Mouse (Mus musculus) limb, embryonic 14.5 days (tissue): ENCODE data around the gene Siglece. TPM values are rescaled to one million over a fixed set of nuclear protein-coding genes. Genes with fewer than 3 reads are reported as not detected.

ENCODE experiments used
- ATAC-seq: fragments of 200-750 bp; cut with Nextera tagmentation; 2 replicates; pipeline ENCODE4 v1.8.0; 2017; ENCODE audit warnings: low read depth, moderate number of reproducible peaks, moderate TSS enrichment; ENCODE audit not compliant: low FRiP score
- DNase-seq: peaks from one replicate; pipeline ENCODE4 v3.0.0-alpha.2; 2015; ENCODE audit warnings: low spot score
- H3K27ac ChIP-seq: fragments of 300-500 bp; sonication (generic); replicated peaks from 2 replicates; pipeline ENCODE4 v1.5.1; 2014; ENCODE audit warnings: low read depth, mild to moderate bottlenecking, low read length, moderate library complexity, mixed read lengths
- H3K27me3 ChIP-seq: fragments of 300-500 bp; sonication (generic); 2 replicates; pipeline ENCODE4 v1.6.1; 2014; ENCODE audit warnings: low read length, mixed read lengths; ENCODE audit not compliant: control insufficient read depth, insufficient read depth
- H3K36me3 ChIP-seq: fragments of 300-500 bp; sonication (generic); 2 replicates; pipeline ENCODE4 v1.6.1; 2014; ENCODE audit warnings: mild to moderate bottlenecking, low read length, moderate library complexity, mixed read lengths; ENCODE audit not compliant: control insufficient read depth, insufficient read depth
- H3K4me1 ChIP-seq: fragments of 300-500 bp; sonication (generic); 2 replicates; pipeline ENCODE4 v1.6.1; 2014; ENCODE audit warnings: antibody characterized with exemption, low read length, mixed read lengths; ENCODE audit not compliant: control insufficient read depth, insufficient read depth
- H3K4me2 ChIP-seq: fragments of 300-500 bp; sonication (generic); replicated peaks from 2 replicates; pipeline ENCODE4 v1.6.1; 2014; ENCODE audit warnings: low read depth, mild to moderate bottlenecking, low read length, moderate library complexity; ENCODE audit not compliant: severe bottlenecking
- H3K4me3 ChIP-seq: fragments of 300-500 bp; sonication (generic); replicated peaks from 2 replicates; pipeline ENCODE4 v1.5.1; 2014; ENCODE audit warnings: low read length
- H3K9ac ChIP-seq: fragments of 300-500 bp; sonication (generic); 2 replicates; pipeline ENCODE4 v1.6.1; 2014; ENCODE audit warnings: mild to moderate bottlenecking, low read depth, low read length, moderate library complexity; ENCODE audit not compliant: severe bottlenecking
- H3K9me3 ChIP-seq: fragments of 300-500 bp; sonication (generic); 2 replicates; pipeline ENCODE4 v1.6.1; 2016; ENCODE audit warnings: low read length; ENCODE audit not compliant: control insufficient read depth
- POLR2A ChIP-seq: fragments of 200-500 bp; IDR thresholded peaks from 2 replicates; pipeline ENCODE4 v1.8.0; 2012; ENCODE audit warnings: inconsistent platforms, mild to moderate bottlenecking, moderate library complexity, borderline replicate concordance; ENCODE audit not compliant: insufficient read depth, insufficient read length; ENCODE audit errors: extremely low read depth
- WGBS: fragments of 180-500 bp; shearing (Covaris S2); extraction: QIAGEN DNeasy Blood & Tissue Kit; methylation state at CpG from one replicate; pipeline ENCODE4 v1.1.7; 2014; 5-methylcytosine and 5-hydroxymethylcytosine counted together
- polyA plus RNA-seq, 2 experiments: library from polyadenylated mRNA; depleted of rRNA in 1 of 2; stranded (reverse) in 1 of 2; unstranded in 1 of 2; fragments of >200 nt; fragmentation: Nextera tagmentation in 1 of 2; extraction: Ambion mirVana in 1 of 2; gene quantifications; 2 replicates each; pipeline versions ENCODE4 v1.2.1 to v1.2.3; 2012 to 2014

Siglece gene
- polyA plus RNA-seq, 2 experiments, result 0.55 to 0.65 TPM

DNA sequence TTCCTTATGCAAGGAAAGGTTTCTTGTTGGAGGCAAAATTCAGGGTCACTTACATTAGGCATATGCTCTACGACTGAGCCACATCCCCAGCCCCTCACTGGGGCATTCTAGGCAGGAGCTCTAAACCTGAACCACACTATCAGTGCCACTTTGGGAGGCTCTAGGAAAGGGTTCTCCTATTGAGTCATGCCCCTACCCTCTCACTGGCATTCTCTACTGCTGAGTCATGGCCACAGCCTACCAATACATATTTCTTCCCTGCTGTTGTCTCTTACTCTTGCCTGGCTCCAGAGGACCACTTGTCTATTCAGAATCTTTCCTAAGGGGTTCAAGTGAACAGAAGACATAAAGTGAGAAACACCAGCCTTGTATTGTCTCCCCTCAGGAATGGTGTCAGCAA lies 2.8 kb upstream of the Siglece start:
- H3K4me1 ChIP-seq, result no peaks in the 10 kb centered on the region
- TF ChIP-seq POLR2A, result no peak
- ATAC-seq, result no peak
- no peak overlapping the region for H3K9ac ChIP-seq
- no peaks in the 10 kb centered on the region for H3K36me3 ChIP-seq
- H3K27ac ChIP-seq, result no peak overlapping the region
- WGBS, result 100% methylated on average over 1 of the region's 1 CpGs
- H3K4me3 ChIP-seq, result no peak overlapping the region
- no peak for DNase-seq
- H3K9me3 ChIP-seq, result no peaks in the 10 kb centered on the region
- no peak overlapping the region for H3K4me2 ChIP-seq
- H3K27me3 ChIP-seq, result no peaks in the 10 kb centered on the region

DNA sequence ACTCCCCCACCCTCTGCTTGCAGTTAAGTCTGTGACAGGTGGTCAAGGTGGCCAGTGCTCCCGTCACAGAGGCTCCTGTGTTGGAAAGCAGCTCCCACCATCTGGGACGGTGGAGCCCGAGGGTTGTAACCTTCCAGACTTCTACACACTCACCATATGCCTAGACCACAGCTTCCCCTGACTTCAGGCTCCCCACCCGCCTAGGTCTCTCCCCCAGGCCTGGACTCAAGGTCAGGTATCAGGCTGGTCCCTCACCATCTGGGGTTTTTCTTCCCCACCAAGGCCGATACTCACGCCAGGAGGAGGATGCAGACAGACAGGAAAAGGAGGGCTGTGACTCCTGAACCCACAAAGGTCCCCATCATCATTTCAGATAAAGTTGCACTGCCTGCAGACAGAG lies 3.7 kb downstream of the Siglece start:
- H3K27ac ChIP-seq, result no peak overlapping the region
- H3K9me3 ChIP-seq, result no peaks in the 10 kb centered on the region
- WGBS, result 72% methylated on average over 6 of the region's 6 CpGs
- DNase-seq (no peak), ATAC-seq (no peak)
- no peak overlapping the region for H3K9ac ChIP-seq
- no peak for TF ChIP-seq POLR2A
- H3K36me3 ChIP-seq, result no peaks in the 10 kb centered on the region
- no peak overlapping the region for H3K4me3 ChIP-seq
- H3K27me3 ChIP-seq, result no peaks in the 10 kb centered on the region
- no peak overlapping the region for H3K4me2 ChIP-seq
- H3K4me1 ChIP-seq, result no peaks in the 10 kb centered on the region

DNA sequence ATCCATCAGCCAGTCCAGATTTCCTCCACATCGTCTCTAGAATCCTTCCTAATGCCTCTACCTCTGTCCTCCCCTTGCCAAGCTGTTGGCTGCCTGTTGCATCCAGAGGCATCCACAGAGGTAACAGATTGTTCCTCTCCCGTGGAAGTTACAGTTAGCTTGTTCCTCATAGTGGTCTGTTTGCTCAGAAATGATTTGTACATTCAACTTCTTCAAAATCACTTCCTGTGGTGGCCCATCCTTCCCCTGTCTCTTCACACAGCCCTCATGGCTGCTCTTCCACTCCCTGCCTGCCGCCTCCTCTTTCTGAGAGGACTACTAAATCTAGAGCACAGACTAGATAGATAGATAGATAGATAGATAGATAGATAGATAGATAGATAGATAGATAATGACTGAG lies 5.4 kb downstream of the Siglece start:
- Histone ChIP-seq H3K27ac (no peak overlapping the region), H3K9ac (no peak overlapping the region), H3K4me3 (no peak overlapping the region), H3K36me3 (no peaks in the 10 kb centered on the region), H3K4me2 (no peak overlapping the region), H3K9me3 (no peaks in the 10 kb centered on the region), H3K4me1 (no peaks in the 10 kb centered on the region), H3K27me3 (no peaks in the 10 kb centered on the region)
- DNase-seq, result no peak
- 77% methylated on average over 3 of the region's 3 CpGs for WGBS
- no peak for TF ChIP-seq POLR2A
- ATAC-seq, result no peak

DNA sequence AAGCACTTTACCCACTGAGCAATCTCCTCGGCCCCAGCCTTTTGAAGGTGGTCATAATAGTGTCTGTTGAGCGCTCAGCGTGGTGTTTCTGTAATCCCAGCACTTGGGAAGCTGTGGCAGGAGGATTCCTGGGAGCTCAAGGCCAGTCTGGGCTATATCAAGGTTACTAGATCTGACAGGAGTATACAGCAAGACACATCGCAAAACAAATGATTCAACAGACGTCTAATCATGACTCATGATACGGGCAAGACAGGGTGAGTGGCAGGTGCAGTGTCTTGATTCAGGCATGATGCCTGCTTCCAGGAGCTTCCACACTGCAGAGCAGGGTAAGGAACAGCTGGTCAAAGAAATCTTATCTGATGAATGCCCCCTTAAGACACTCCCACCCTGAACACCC lies 7.3 kb downstream of the Siglece start:
- no peak for TF ChIP-seq POLR2A
- Histone ChIP-seq H3K4me2 (no peak overlapping the region), H3K36me3 (no peaks in the 10 kb centered on the region), H3K27me3 (no peaks in the 10 kb centered on the region), H3K4me1 (no peaks in the 10 kb centered on the region), H3K27ac (no peak overlapping the region), H3K9me3 (no peaks in the 10 kb centered on the region), H3K9ac (no peak overlapping the region), H3K4me3 (no peak overlapping the region)
- ATAC-seq (no peak), DNase-seq (no peak)
- 82% methylated on average over 6 of the region's 6 CpGs for WGBS

DNA sequence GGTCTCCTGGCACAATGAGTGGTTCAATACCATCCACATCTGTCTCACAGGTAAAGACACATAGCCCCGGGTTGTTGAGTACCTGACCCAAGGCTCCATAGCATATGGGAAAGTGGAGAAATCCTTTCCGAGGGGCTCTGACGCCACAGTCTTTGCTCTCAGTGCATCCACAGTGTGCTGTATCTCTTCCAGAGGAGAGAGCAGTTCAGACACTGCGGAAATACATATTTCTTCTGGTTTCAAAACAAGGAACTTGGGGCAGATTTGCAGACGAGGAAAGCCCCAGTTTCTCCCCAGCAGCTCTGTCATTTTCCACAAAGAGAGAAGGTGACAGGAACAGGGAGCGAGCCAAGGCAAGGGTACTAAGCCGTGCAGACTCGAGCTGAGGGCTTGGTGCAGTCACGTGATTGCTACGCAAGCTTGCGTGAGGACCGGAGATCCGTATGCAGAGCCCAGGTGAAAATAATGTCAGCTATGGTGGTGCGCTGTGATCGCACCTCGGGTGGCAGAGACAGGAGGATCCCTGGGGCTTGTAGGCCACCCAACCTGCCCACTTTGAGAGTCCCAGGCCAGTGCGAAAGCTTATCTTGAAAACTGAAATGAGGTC lies 16.8 kb downstream of the Siglece start:
- Histone ChIP-seq H3K9ac (no peak overlapping the region), H3K9me3 (no peaks in the 10 kb centered on the region), H3K27ac (no peak overlapping the region), H3K4me1 (no peaks in the 10 kb centered on the region), H3K36me3 (no peaks in the 10 kb centered on the region), H3K4me2 (no peak overlapping the region), H3K4me3 (no peak overlapping the region), H3K27me3 (no peaks in the 10 kb centered on the region)
- 83% methylated on average over 17 of the region's 17 CpGs for WGBS
- TF ChIP-seq POLR2A, result no peak
- ATAC-seq, result no peak
- DNase-seq, result no peak

DNA sequence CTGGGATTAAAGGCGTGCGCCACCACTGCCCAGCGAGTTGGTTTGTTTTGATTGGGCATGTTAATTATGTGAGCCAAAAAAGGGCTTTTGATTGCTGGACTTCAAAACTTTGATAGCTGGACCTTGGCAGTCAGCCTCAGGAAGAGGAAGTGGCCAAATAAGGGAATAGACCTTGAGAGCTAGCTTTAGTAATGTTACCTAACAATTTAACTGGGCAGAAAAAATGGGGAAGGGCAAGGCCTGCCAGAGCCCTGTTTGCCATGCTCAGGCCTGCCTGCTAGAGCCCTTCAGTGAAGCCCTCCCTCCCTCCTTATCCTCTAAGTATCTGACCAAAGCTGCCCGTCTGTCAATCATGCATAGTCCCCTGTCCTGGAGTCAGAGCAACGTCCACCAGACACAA lies 17.4 kb downstream of the Siglece start:
- ATAC-seq, result no peak
- H3K36me3 ChIP-seq, result no peaks in the 10 kb centered on the region
- H3K27ac ChIP-seq, result no peak overlapping the region
- TF ChIP-seq POLR2A, result no peak
- no peak overlapping the region for H3K4me2 ChIP-seq
- H3K27me3 ChIP-seq, result no peaks in the 10 kb centered on the region
- no peaks in the 10 kb centered on the region for H3K4me1 ChIP-seq
- no peaks in the 10 kb centered on the region for H3K9me3 ChIP-seq
- H3K4me3 ChIP-seq, result no peak overlapping the region
- WGBS, result 91% methylated on average over 5 of the region's 5 CpGs
- no peak overlapping the region for H3K9ac ChIP-seq
- DNase-seq, result no peak
